Mouse (Mus musculus) E14TG2a.4 (cell line): ENCODE data around the gene Rnase10.
"Not testable (repeated sequence)": the region's sequence is repeated elsewhere in the genome, so short reads cannot be mapped to it uniquely, and the experiment has no call there.

Experiments
- H3K27me3 ChIP-seq: 2 replicates; pipeline ENCODE4 v1.6.1; 2014; ENCODE audit warnings: low read length, control low read depth; ENCODE audit not compliant: insufficient read depth
- H3K36me3 ChIP-seq: 2 replicates; pipeline ENCODE4 v1.6.1; 2014; ENCODE audit warnings: low read length, control low read depth; ENCODE audit not compliant: insufficient read depth
- H3K4me1 ChIP-seq: replicated peaks from 2 replicates; pipeline ENCODE4 v1.6.1; 2014; ENCODE audit warnings: low read depth, low read length, control low read depth
- H3K4me3 ChIP-seq: replicated peaks from 2 replicates; pipeline ENCODE4 v1.5.1; 2014; ENCODE audit warnings: mild to moderate bottlenecking, low read length
- H3K9me3 ChIP-seq: 2 replicates; pipeline ENCODE4 v1.6.1; 2014; ENCODE audit warnings: low read length, control low read depth
- CTCF ChIP-seq: conservative IDR thresholded peaks from 2 replicates; pipeline ENCODE4 v1.5.1; 2014; ENCODE audit warnings: low read length
- NANOG ChIP-seq: IDR thresholded peaks from 2 replicates; pipeline ENCODE4 v1.6.1; 2014; ENCODE audit warnings: borderline replicate concordance, low read length, mixed read lengths
- POU5F1 ChIP-seq: IDR thresholded peaks from 2 replicates; pipeline ENCODE4 v1.6.1; 2014; ENCODE audit warnings: low read length, borderline replicate concordance

Rnase10 gene

GRCm38 (mm10) chr14:50975001-50975400 is 32.5 kb upstream of the Rnase10 start:
- no peak for TF ChIP-seq POU5F1
- TF ChIP-seq CTCF: no peak
- TF ChIP-seq NANOG: no peak
- Histone ChIP-seq H3K4me3 (no peak overlapping the region), H3K4me1 (peaks cover 50% of the 10 kb centered on the region), H3K36me3 (no peaks in the 10 kb centered on the region), H3K9me3 (peaks cover 15% of the 10 kb centered on the region; the same call in 1 of the 2 replicates), H3K27me3 (no peaks in the 10 kb centered on the region)

- Histone ChIP-seq H3K36me3 (no peaks in the 10 kb centered on the region), H3K27me3 (no peaks in the 10 kb centered on the region), H3K4me3 (no peak overlapping the region)
Observed at GRCm38 (mm10) chr14:50976674-50977073, 30.9 kb upstream of the Rnase10 start.

GRCm38 (mm10) chr14:50978451-50978850 is 29.1 kb upstream of the Rnase10 start:
- peaks cover 42% of the 10 kb centered on the region for H3K4me1 ChIP-seq
- not testable (repeated sequence) for H3K36me3 ChIP-seq, H3K4me3 ChIP-seq, H3K9me3 ChIP-seq, H3K27me3 ChIP-seq

More at GRCm38 (mm10) chr14:50976674-50977073, 30.9 kb upstream of the Rnase10 start:
- no peak for TF ChIP-seq NANOG
- no peak for TF ChIP-seq POU5F1
- TF ChIP-seq CTCF: no peak
- 0 out of 2 replicates have a peak, but pooled peaks cover 5% of the 10 kb centered on the region for H3K9me3 ChIP-seq
- peaks cover 47% of the 10 kb centered on the region for H3K4me1 ChIP-seq

- H3K36me3 ChIP-seq: no peaks in the 10 kb centered on the region
- H3K9me3 ChIP-seq: peaks cover 8% of the 10 kb centered on the region
- peaks cover 42% of the 10 kb centered on the region for H3K4me1 ChIP-seq
- no peaks in the 10 kb centered on the region for H3K27me3 ChIP-seq
- H3K4me3 ChIP-seq: no peak overlapping the region
- TF ChIP-seq POU5F1 (no peak), NANOG (no peak), CTCF (no peak)
Observed at GRCm38 (mm10) chr14:50979631-50980030, 27.9 kb upstream of the Rnase10 start.

- peaks cover 42% of the 10 kb centered on the region for H3K4me1 ChIP-seq
- TF ChIP-seq CTCF: no peak
- no peak for TF ChIP-seq NANOG
- TF ChIP-seq POU5F1: no peak
- H3K36me3 ChIP-seq: no peaks in the 10 kb centered on the region
- no peak overlapping the region for H3K4me3 ChIP-seq
- peaks cover 8% of the 10 kb centered on the region for H3K9me3 ChIP-seq
- no peaks in the 10 kb centered on the region for H3K27me3 ChIP-seq
Observed at GRCm38 (mm10) chr14:50981207-50981606, 26.3 kb upstream of the Rnase10 start.

GRCm38 (mm10) chr14:50981837-50982236 is 25.7 kb upstream of the Rnase10 start:
- TF ChIP-seq CTCF: no peak
- TF ChIP-seq NANOG: no peak
- TF ChIP-seq POU5F1: no peak

DNA sequence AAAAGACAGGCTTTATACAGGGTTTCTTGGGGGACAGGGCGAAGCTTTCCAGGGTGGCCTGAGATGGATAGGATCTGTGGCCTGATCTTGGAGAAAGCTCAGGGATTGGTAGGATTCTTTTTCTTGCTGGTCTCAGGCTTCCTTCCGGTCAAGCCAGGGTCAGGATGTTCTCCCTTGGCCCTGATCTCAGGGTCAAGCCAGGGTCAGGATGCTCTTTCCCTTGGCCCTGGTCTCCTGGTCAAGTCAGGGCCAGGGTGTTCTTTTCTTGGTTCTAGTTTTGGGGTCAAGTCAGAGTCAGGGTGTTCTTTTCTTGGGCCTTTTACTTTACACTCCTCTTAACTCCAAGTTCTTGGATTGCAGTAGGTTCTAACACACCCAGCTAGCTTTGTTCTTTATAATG is 19.9 kb upstream of the Rnase10 start:
- no peaks in the 10 kb centered on the region for H3K27me3 ChIP-seq
- no peak overlapping the region for H3K4me3 ChIP-seq
- H3K9me3 ChIP-seq: peaks cover 8% of the 10 kb centered on the region
- no peaks in the 10 kb centered on the region for H3K36me3 ChIP-seq
- H3K4me1 ChIP-seq: no peaks in the 10 kb centered on the region
- TF ChIP-seq POU5F1: no peak
- no peak for TF ChIP-seq NANOG
- TF ChIP-seq CTCF: no peak

More at GRCm38 (mm10) chr14:50981837-50982236, 25.7 kb upstream of the Rnase10 start:
- H3K36me3 ChIP-seq: no peaks in the 10 kb centered on the region
- H3K27me3 ChIP-seq: no peaks in the 10 kb centered on the region
- H3K4me3 ChIP-seq: no peak overlapping the region
- H3K4me1 ChIP-seq: peaks cover 42% of the 10 kb centered on the region
- H3K9me3 ChIP-seq: peaks cover 8% of the 10 kb centered on the region

GRCm38 (mm10) chr14:50991037-50991436 is 16.5 kb upstream of the Rnase10 start:
- Histone ChIP-seq H3K9me3 (no peaks in the 10 kb centered on the region), H3K36me3 (no peaks in the 10 kb centered on the region), H3K4me1 (peaks cover 4% of the 10 kb centered on the region), H3K27me3 (no peaks in the 10 kb centered on the region), H3K4me3 (no peak overlapping the region)
- TF ChIP-seq CTCF (no peak), NANOG (no peak), POU5F1 (no peak)

DNA sequence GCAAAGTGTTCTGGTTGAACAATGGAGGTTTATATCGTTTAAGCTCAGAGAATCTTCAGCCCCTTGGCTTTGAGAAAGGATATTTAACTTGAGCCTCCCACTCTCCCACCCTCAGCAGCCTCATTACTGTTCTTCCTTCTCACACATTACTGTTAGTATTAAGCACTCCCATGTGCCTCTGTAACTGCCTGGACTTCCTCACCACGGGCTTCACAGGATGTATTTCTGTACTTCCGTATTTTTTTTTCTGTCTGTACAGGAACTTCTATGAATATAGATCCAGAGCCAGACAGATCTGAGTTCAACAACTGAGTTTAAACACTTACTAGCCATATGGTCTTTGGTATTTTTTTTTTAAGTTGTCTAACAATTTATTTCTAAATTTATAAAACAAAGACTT is 10.5 kb upstream of the Rnase10 start:
- Histone ChIP-seq H3K4me3 (no peak overlapping the region), H3K9me3 (no peaks in the 10 kb centered on the region), H3K27me3 (no peaks in the 10 kb centered on the region), H3K4me1 (peaks cover 15% of the 10 kb centered on the region), H3K36me3 (no peaks in the 10 kb centered on the region)
- no peak for TF ChIP-seq NANOG
- TF ChIP-seq POU5F1: no peak
- no peak for TF ChIP-seq CTCF
